In genomic region chr10:87893272-87893671, GRCm38 (mm10) we compare ENCODE assay signal across 22 mouse cellular contexts. TPM values are rescaled to one million over a fixed set of nuclear protein-coding genes. Genes with fewer than 3 reads are reported as not detected.
A peak's percentile ranks its signal among the peaks of the same experiment; 100 is the strongest.
DNase-seq lines count a peak whose midpoint lies in the region; ATAC-seq lines count a peak whose summit lies in the region.
"Had no signal": no experiment of that assay in that cellular context is flagged by ENCODE, and none has a peak within 500 bp of the region (broad histone marks: within the 10 kb centered on the region; RNA-seq: fewer than 3 reads in every experiment).

No protein-coding gene starts in this region.

- no peak overlapping the region for H3K4me2 ChIP-seq in embryonic facial prominence, embryonic 14.5 days (ENCODE audit: low read depth, low read length)
- H3K4me2 ChIP-seq in heart, embryonic 11.5 days = no peak overlapping the region
- H3K4me2 ChIP-seq: embryonic facial prominence, embryonic 15.5 days; lung, embryonic 15.5 days had no signal

- H3K4me3 ChIP-seq in embryonic facial prominence, embryonic 14.5 days (ENCODE audit: low read depth, low read length) = no peak overlapping the region
- no peak overlapping the region for H3K4me3 ChIP-seq in embryonic facial prominence, embryonic 10.5 days
- H3K4me3 ChIP-seq in heart, embryonic 11.5 days (ENCODE audit: low read depth, low read length) = no peak overlapping the region
- H3K4me3 ChIP-seq: embryonic facial prominence, embryonic 15.5 days; lung, embryonic 15.5 days; megakaryocyte, embryonic 14.5 days had no signal

- intact Hi-C loops in heart, postnatal 10 days (cut with DNase I) = no loop called here

- H3K9ac ChIP-seq in embryonic facial prominence, embryonic 14.5 days (ENCODE audit: low read depth, low read length) = no peak overlapping the region
- H3K9ac ChIP-seq in heart, embryonic 11.5 days (ENCODE audit: low read depth, low read length) = no peak overlapping the region
- H3K9ac ChIP-seq: embryonic facial prominence, embryonic 15.5 days; liver, embryonic 14.5 days; lung, embryonic 15.5 days had no signal

- no peaks in the 10 kb centered on the region; the same call in 1 of the 2 replicates for H3K36me3 ChIP-seq in embryonic facial prominence, embryonic 14.5 days (ENCODE audit: control insufficient read depth, insufficient read depth, low read length)
- peaks cover 8% of the 10 kb centered on the region; the same call in 1 of the 2 replicates for H3K36me3 ChIP-seq in embryonic facial prominence, embryonic 10.5 days (replicated peaks)
- no peaks in the 10 kb centered on the region for H3K36me3 ChIP-seq in heart, embryonic 11.5 days (ENCODE audit: control insufficient read depth, insufficient read depth, low read length)
- H3K36me3 ChIP-seq: embryonic facial prominence, embryonic 15.5 days; lung, embryonic 15.5 days had no signal

- H3K27ac ChIP-seq in embryonic facial prominence, embryonic 14.5 days (replicated peaks; ENCODE audit: low read depth, low read length) = no peak overlapping the region
- no peak overlapping the region for H3K27ac ChIP-seq in embryonic facial prominence, embryonic 10.5 days (replicated peaks)
- no peak overlapping the region for H3K27ac ChIP-seq in heart, embryonic 11.5 days (ENCODE audit: low read depth, low read length)
- H3K27ac ChIP-seq: embryonic facial prominence, embryonic 15.5 days; liver, embryonic 14.5 days; lung, embryonic 15.5 days had no signal

- H3K27me3 ChIP-seq in embryonic facial prominence, embryonic 14.5 days (replicated peaks; ENCODE audit: control insufficient read depth, insufficient read depth, low read length) = no peaks in the 10 kb centered on the region
- no peaks in the 10 kb centered on the region for H3K27me3 ChIP-seq in embryonic facial prominence, embryonic 10.5 days (replicated peaks; ENCODE audit: low read depth, poor library complexity, severe bottlenecking)
- no peaks in the 10 kb centered on the region for H3K27me3 ChIP-seq in heart, embryonic 11.5 days (ENCODE audit: control insufficient read depth, insufficient read depth, low read length)
- H3K27me3 ChIP-seq: embryonic facial prominence, embryonic 15.5 days; lung, embryonic 15.5 days; megakaryocyte, embryonic 14.5 days had no signal

- peak; percentile 49 for DNase-seq in embryonic facial prominence, embryonic 14.5 days (ENCODE audit: low spot score)
- no peak for DNase-seq in embryonic facial prominence, embryonic 10.5 days (ENCODE audit: low spot score)
- DNase-seq in kidney, postnatal 10 days = peak; percentile 41
- DNase-seq in kidney, adult 8-10 months = no peak
- DNase-seq in heart, postnatal 10 days = peak; percentile 48 to 56
- DNase-seq in layer of hippocampus, postnatal 14 days (ENCODE audit: low spot score in 2 of 2) = no peak
- DNase-seq: adrenal gland, postnatal 25 days; cerebellum, adult 9-11 months; gastrocnemius, postnatal 10 days; kidney, postnatal 36 days; lung, postnatal 36 days; midbrain, embryonic 14.5 days; right cerebral cortex, postnatal 14 days had no signal

- 93% methylated on average over 1 of the region's 1 CpGs for WGBS in embryonic facial prominence, embryonic 14.5 days
- WGBS in embryonic facial prominence, embryonic 10.5 days = 85% methylated on average over 1 of the region's 1 CpGs
- WGBS in heart, embryonic 11.5 days (ENCODE audit: insufficient replicate concordance) = 63% methylated on average over 1 of the region's 1 CpGs

- H3K4me1 ChIP-seq in embryonic facial prominence, embryonic 14.5 days (ENCODE audit: control insufficient read depth, insufficient read depth, low read length) = no peaks in the 10 kb centered on the region
- peaks cover 14% of the 10 kb centered on the region; the same call in 1 of the 2 replicates for H3K4me1 ChIP-seq in embryonic facial prominence, embryonic 10.5 days
- no peaks in the 10 kb centered on the region for H3K4me1 ChIP-seq in heart, embryonic 11.5 days (ENCODE audit: control insufficient read depth, insufficient read depth, low read length)
- H3K4me1 ChIP-seq: embryonic facial prominence, embryonic 15.5 days; lung, embryonic 15.5 days; megakaryocyte, embryonic 14.5 days had no signal

- no peak for ATAC-seq in embryonic facial prominence, embryonic 14.5 days (ENCODE audit: low read depth)
- 0 out of 2 replicates have a peak, but pooled peaks have one; percentile 46 for ATAC-seq in heart, embryonic 11.5 days (replicated peaks; ENCODE audit: insufficient number of reproducible peaks, low FRiP score, low TSS enrichment)
- ATAC-seq: CD4-positive, CD25-positive, alpha-beta regulatory T cell, adult 4 months; forebrain, embryonic 14.5 days; intestine, postnatal 0 days had no signal

- H3K9me3 ChIP-seq in embryonic facial prominence, embryonic 14.5 days (ENCODE audit: control insufficient read depth, low read length) = 0 out of 2 replicates have a peak, but pooled peaks cover 3% of the 10 kb centered on the region
- no peaks in the 10 kb centered on the region for H3K9me3 ChIP-seq in embryonic facial prominence, embryonic 10.5 days
- H3K9me3 ChIP-seq in heart, embryonic 11.5 days (replicated peaks; ENCODE audit: control insufficient read depth, low read length) = no peaks in the 10 kb centered on the region
- H3K9me3 ChIP-seq: embryonic facial prominence, embryonic 15.5 days; lung, embryonic 15.5 days; megakaryocyte, embryonic 14.5 days had no signal

RNA-seq across cellular contexts. Expression of gene Igf1, which starts 35.2 kb away (rescaled TPM):
- polyA plus RNA-seq in embryonic facial prominence, embryonic 14.5 days (2014; fragmentation: Nextera tagmentation; extraction: Ambion mirVana) = 142 and 158 TPM in 2 replicates
- 38.0 and 48.9 TPM in 2 replicates for polyA plus RNA-seq in embryonic facial prominence, embryonic 10.5 days (2016; fragmentation: Nextera tagmentation; extraction: Ambion mirVana)
- 36.6 and 39.9 TPM in 2 replicates for polyA plus RNA-seq in heart, embryonic 11.5 days (2014; fragmentation: Nextera tagmentation; extraction: Ambion mirVana)
- total RNA-seq in heart, postnatal 10 days (2021) = 10 to 100 TPM; 42.5 to 57.0 TPM
- total RNA-seq in layer of hippocampus, postnatal 14 days (2021) = 10 to 100 TPM; 12.7 to 16.0 TPM
- total RNA-seq: granulocyte monocyte progenitor cell, adult 5-6 weeks had no signal

Comparison
In these comparisons a context has a peak if more than half of its experiments do, and no peak if none do; other contexts are left out.
1. DNase-seq: peak in embryonic facial prominence, embryonic 14.5 days (single experiment), kidney, postnatal 10 days (single experiment) and heart, postnatal 10 days (2 of 2); none in embryonic facial prominence, embryonic 10.5 days (single experiment), kidney, adult 8-10 months (0 of 2) and layer of hippocampus, postnatal 14 days (0 of 2).